Mouse (Mus musculus): ENCODE measurements around the gene Eda2r. TPM values are rescaled to one million over a fixed set of nuclear protein-coding genes. Genes with fewer than 3 reads are reported as not detected.

Gene Eda2r
- polyA plus RNA-seq (2015; fragmentation: Illumina TruSeq; extraction: RNeasy Lipid Tissue Mini Kit (QIAGEN cat#74804); ENCODE audit: insufficient read depth, low replicate concordance) = 0.70 TPM

DNA sequence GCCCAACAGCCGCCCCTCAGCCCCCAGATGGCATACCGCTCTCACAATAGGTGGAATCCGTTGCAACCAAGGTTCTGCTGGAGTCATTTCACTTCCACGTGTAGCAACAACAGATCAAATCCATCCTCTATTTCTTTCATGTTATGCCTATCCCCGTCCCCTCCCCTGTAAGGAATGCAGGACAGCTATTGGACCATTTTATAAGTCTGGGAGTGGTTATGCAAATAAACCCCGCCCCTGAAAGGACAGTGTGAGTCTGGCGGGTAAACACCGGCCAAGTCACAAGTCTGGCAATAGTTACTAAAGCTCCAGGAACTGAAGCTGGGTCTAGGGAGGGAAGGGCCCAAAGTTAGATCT, at the start of gene Eda2r:
TSS of gene Eda2r (minus strand) at position 152 of the 357 bp plus-strand sequence.

